Mouse (Mus musculus) limb, embryonic 12.5 days (tissue): Measurements from ENCODE around the gene Cep72. TPM values are rescaled to one million over a fixed set of nuclear protein-coding genes. Genes with fewer than 3 reads are reported as not detected.
"Not testable (repeated sequence)": the region's sequence is repeated elsewhere in the genome, so short reads cannot be mapped to it uniquely, and the experiment has no call there.

Source experiments
- ATAC-seq: fragments of 200-750 bp; cut with Nextera tagmentation; 2 replicates; pipeline ENCODE4 v1.8.0; 2017; ENCODE audit warnings: low read depth, moderate TSS enrichment; ENCODE audit not compliant: insufficient number of reproducible peaks, insufficient read depth, low FRiP score, low TSS enrichment
- H3K27ac ChIP-seq: fragments of 300-500 bp; sonication (generic); 2 replicates; pipeline ENCODE4 v1.5.1; 2016; ENCODE audit warnings: mild to moderate bottlenecking, moderate library complexity
- H3K27me3 ChIP-seq: fragments of 300-500 bp; sonication (generic); 2 replicates; pipeline ENCODE4 v1.6.1; 2016; ENCODE audit warnings: mild to moderate bottlenecking, moderate library complexity
- H3K36me3 ChIP-seq: fragments of 300-500 bp; sonication (generic); 2 replicates; pipeline ENCODE4 v1.6.1; 2016; ENCODE audit warnings: mild to moderate bottlenecking, moderate library complexity
- H3K4me1 ChIP-seq: fragments of 300-500 bp; sonication (generic); replicated peaks from 2 replicates; pipeline ENCODE4 v1.6.1; 2016
- H3K4me2 ChIP-seq: fragments of 300-500 bp; sonication (generic); 2 replicates; pipeline ENCODE4 v1.6.1; 2016; ENCODE audit warnings: mild to moderate bottlenecking, moderate library complexity
- H3K4me3 ChIP-seq: fragments of 300-500 bp; sonication (generic); replicated peaks from 2 replicates; pipeline ENCODE4 v1.5.1; 2016; ENCODE audit warnings: mild to moderate bottlenecking
- H3K9ac ChIP-seq: fragments of 300-500 bp; sonication (generic); replicated peaks from 2 replicates; pipeline ENCODE4 v1.6.1; 2016; ENCODE audit warnings: mild to moderate bottlenecking, moderate library complexity
- H3K9me3 ChIP-seq: fragments of 300-500 bp; sonication (generic); 2 replicates; pipeline ENCODE4 v1.6.1; 2016; ENCODE audit warnings: mild to moderate bottlenecking, moderate library complexity
- WGBS: fragments of 180-500 bp; shearing (Covaris S2); methylation state at CpG from one replicate; pipeline ENCODE4 v1.1.7; 2016; 5-methylcytosine and 5-hydroxymethylcytosine counted together
- polyA plus RNA-seq: library from polyadenylated mRNA; unstranded; fragments of >200 nt; fragmentation: Nextera tagmentation; extraction: Ambion mirVana; gene quantifications from 2 replicates; pipeline ENCODE4 v1.2.1, GENCODE M21; 2016

Cep72 gene
- polyA plus RNA-seq, 1 experiment from 2014 or later, result 20.9 TPM

- Histone ChIP-seq H3K9ac (no peak overlapping the region), H3K4me2 (no peak overlapping the region), H3K9me3 (no peaks in the 10 kb centered on the region), H3K4me1 (no peaks in the 10 kb centered on the region), H3K4me3 (no peak overlapping the region), H3K27ac (no peak overlapping the region), H3K27me3 (no peaks in the 10 kb centered on the region), H3K36me3 (peaks cover 1% of the 10 kb centered on the region; the same call in 1 of the 2 replicates)
- ATAC-seq, result no peak
- 89% methylated on average over 7 of the region's 7 CpGs for WGBS
These were observed 31.4 kb downstream of the Cep72 start for GRCm38 (mm10) chr13:74030691-74031090.

GRCm38 (mm10) chr13:74029013-74029412 is 33.1 kb downstream of the Cep72 start:
- 84% methylated on average over 2 of the region's 2 CpGs for WGBS
- Histone ChIP-seq H3K9me3 (no peaks in the 10 kb centered on the region), H3K4me2 (no peak overlapping the region), H3K36me3 (no peaks in the 10 kb centered on the region), H3K27me3 (no peaks in the 10 kb centered on the region), H3K4me1 (no peaks in the 10 kb centered on the region), H3K27ac (no peak overlapping the region), H3K4me3 (no peak overlapping the region), H3K9ac (no peak overlapping the region)
- no peak for ATAC-seq

- Histone ChIP-seq H3K9me3 (no peaks in the 10 kb centered on the region), H3K27me3 (no peaks in the 10 kb centered on the region), H3K27ac (no peak overlapping the region), H3K9ac (no peak overlapping the region), H3K4me1 (no peaks in the 10 kb centered on the region), H3K36me3 (no peaks in the 10 kb centered on the region), H3K4me2 (no peak overlapping the region), H3K4me3 (no peak overlapping the region)
- ATAC-seq, result no peak
- 56% methylated on average over 2 of the region's 2 CpGs for WGBS
These were observed 34.0 kb downstream of the Cep72 start for GRCm38 (mm10) chr13:74028116-74028515.

GRCm38 (mm10) chr13:74026215-74026614 is 35.9 kb downstream of the Cep72 start:
- no peak overlapping the region for H3K27ac ChIP-seq
- H3K4me3 ChIP-seq, result no peak overlapping the region
- no peak for ATAC-seq
- H3K4me2 ChIP-seq, result no peak overlapping the region
- no peak overlapping the region for H3K9ac ChIP-seq
- WGBS, result 17% methylated on average over 2 of the region's 2 CpGs
- no peaks in the 10 kb centered on the region for H3K36me3 ChIP-seq
- no peaks in the 10 kb centered on the region for H3K27me3 ChIP-seq
- no peaks in the 10 kb centered on the region for H3K9me3 ChIP-seq
- H3K4me1 ChIP-seq, result no peaks in the 10 kb centered on the region

- H3K27ac ChIP-seq, result no peak overlapping the region
- no peaks in the 10 kb centered on the region for H3K36me3 ChIP-seq
- H3K4me3 ChIP-seq, result no peak overlapping the region
- H3K27me3 ChIP-seq, result no peaks in the 10 kb centered on the region
- H3K9ac ChIP-seq, result no peak overlapping the region
- no peak overlapping the region for H3K4me2 ChIP-seq
- no peaks in the 10 kb centered on the region for H3K9me3 ChIP-seq
- 67% methylated on average over 4 of the region's 4 CpGs for WGBS
- ATAC-seq, result peak; percentile 19; the same call in 1 of the 2 replicates
- H3K4me1 ChIP-seq, result no peaks in the 10 kb centered on the region
These were observed 36.7 kb downstream of the Cep72 start for GRCm38 (mm10) chr13:74025151-74026081.

- not testable (repeated sequence) for ATAC-seq
These were observed 43.1 kb downstream of the Cep72 start for GRCm38 (mm10) chr13:74019006-74019405.

GRCm38 (mm10) chr13:74017426-74017825 is 44.7 kb downstream of the Cep72 start:
- Histone ChIP-seq H3K4me2 (no peak overlapping the region), H3K4me1 (no peaks in the 10 kb centered on the region), H3K36me3 (no peaks in the 10 kb centered on the region), H3K9me3 (no peaks in the 10 kb centered on the region), H3K4me3 (no peak overlapping the region), H3K9ac (no peak overlapping the region), H3K27me3 (peaks cover 6% of the 10 kb centered on the region), H3K27ac (no peak overlapping the region)
- 76% methylated on average over 4 of the region's 4 CpGs for whole genome bisulfite sequencing
- ATAC-seq, result no peak

More at GRCm38 (mm10) chr13:74019006-74019405, 43.1 kb downstream of the Cep72 start:
- not testable (repeated sequence) for H3K4me3 ChIP-seq, H3K4me2 ChIP-seq, H3K36me3 ChIP-seq, H3K9ac ChIP-seq, H3K9me3 ChIP-seq, H3K27me3 ChIP-seq, H3K27ac ChIP-seq, H3K4me1 ChIP-seq
- WGBS, result 85% methylated on average over 8 of the region's 8 CpGs

GRCm38 (mm10) chr13:74015908-74016307 is 46.2 kb downstream of the Cep72 start:
- ATAC-seq, result no peak
- H3K27me3 ChIP-seq, result peaks cover 20% of the 10 kb centered on the region
- H3K9ac ChIP-seq, result no peak overlapping the region
- H3K27ac ChIP-seq, result no peak overlapping the region
- no peak overlapping the region for H3K4me3 ChIP-seq
- no peaks in the 10 kb centered on the region for H3K36me3 ChIP-seq
- no peaks in the 10 kb centered on the region for H3K4me1 ChIP-seq
- no peak overlapping the region for H3K4me2 ChIP-seq
- H3K9me3 ChIP-seq, result no peaks in the 10 kb centered on the region
- WGBS, result 80% methylated on average over 4 of the region's 4 CpGs

GRCm38 (mm10) chr13:74010678-74011077 is 51.4 kb downstream of the Cep72 start:
- ATAC-seq, result no peak
- Histone ChIP-seq H3K27ac (no peak overlapping the region), H3K27me3 (peaks cover 67% of the 10 kb centered on the region), H3K4me1 (peaks cover 7% of the 10 kb centered on the region), H3K36me3 (no peaks in the 10 kb centered on the region), H3K9ac (no peak overlapping the region), H3K4me2 (peak overlapping the region; percentile 97), H3K9me3 (no peaks in the 10 kb centered on the region), H3K4me3 (peak overlapping the region; percentile 48)
- 7% methylated on average over 3 of the region's 3 CpGs for WGBS

GRCm38 (mm10) chr13:74009791-74010614 is 52.1 kb downstream of the Cep72 start:
- peaks cover 7% of the 10 kb centered on the region for H3K4me1 ChIP-seq
- H3K9ac ChIP-seq, result peak overlapping the region; percentile 48
- H3K36me3 ChIP-seq, result no peaks in the 10 kb centered on the region
- peak overlapping the region; percentile 48 for H3K4me3 ChIP-seq
- H3K27ac ChIP-seq, result no peak overlapping the region
- ATAC-seq, result 0 out of 2 replicates have a peak, but pooled peaks have one; percentile 0
- peak overlapping the region; percentile 97 for H3K4me2 ChIP-seq
- WGBS, result under 1% methylated on average over 55 of the region's 55 CpGs
- peaks cover 67% of the 10 kb centered on the region for H3K27me3 ChIP-seq
- no peaks in the 10 kb centered on the region for H3K9me3 ChIP-seq
